Mouse (Mus musculus): ENCODE measurements around the gene Pax7. TPM values are rescaled to one million over a fixed set of nuclear protein-coding genes. Genes with fewer than 3 reads are reported as not detected.

Pax7 gene
- polyA plus RNA-seq, 1 experiment: not detected

Other genes starting within 250 kb of the Pax7 start
- gene Gm21969, start 230.3 kb downstream of the Pax7 start, polyA plus RNA-seq (2012; rRNA removed): 0.04 TPM in 1 of 2 replicates, not detected in the other
- 26.5 and 33.0 TPM in 2 replicates for gene Aldh4a1, start 210.7 kb downstream of the Pax7 start, polyA plus RNA-seq (2012; rRNA removed)
- not detected in 2 replicates for gene Tas1r2, start 180.0 kb downstream of the Pax7 start, polyA plus RNA-seq (2012; rRNA removed)
- 20.1 and 22.3 TPM in 2 replicates for gene Klhdc7a, start 134.5 kb upstream of the Pax7 start, polyA plus RNA-seq (2012; rRNA removed)

All from urinary bladder, adult 2 months (tissue).